Mouse (Mus musculus) lung, adult 2 months (tissue): ENCODE data around the gene Rnaset2b.
"Not testable (repeated sequence)": the region's sequence is repeated elsewhere in the genome, so short reads cannot be mapped to it uniquely, and the experiment has no call there.

Experiments
- CTCF ChIP-seq: fragments of 200-500 bp; IDR thresholded peaks from 2 replicates; pipeline ENCODE4 v1.5.1; 2011; ENCODE audit warnings: mild to moderate bottlenecking, low read length, control low read depth; ENCODE audit not compliant: insufficient read depth
- POLR2A ChIP-seq: fragments of 200-500 bp; IDR thresholded peaks from 2 replicates; pipeline ENCODE4 v1.6.1; 2011; ENCODE audit warnings: low read depth, mild to moderate bottlenecking, control low read depth, low read length, borderline replicate concordance; ENCODE audit errors: extremely low read depth

GRCm38 (mm10) chr17:6980144-6980543 lies 9.7 kb downstream of the Rnaset2b start:
- TF ChIP-seq CTCF, POLR2A: not testable (repeated sequence)
